Mouse (Mus musculus) c-Kit-positive CD71-negative TER-119-negative erythroid progenitor cells, embryonic 14.5 days (primary cell): ENCODE results near the gene Slc26a10.

Experiments
- DNase-seq: peaks from one replicate; pipeline ENCODE4 v3.0.0-alpha.2; 2013; ENCODE audit warnings: low read depth

Slc26a10 gene

GRCm38 (mm10) chr10:127179871-127180694 lies at the start of gene Slc26a10:
Gene Slc26a10 (minus strand): TSS chr10:127180645.
- no peak for DNase-seq

- peak; percentile 77 for DNase-seq
These were observed 48.5 kb upstream of the Slc26a10 start for GRCm38 (mm10) chr10:127228897-127229296.

- no peak for DNase-seq
These were observed 46.7 kb upstream of the Slc26a10 start for GRCm38 (mm10) chr10:127227163-127227562.

GRCm38 (mm10) chr10:127226318-127226895 lies 46.0 kb upstream of the Slc26a10 start:
- DNase-seq, result no peak

- DNase-seq, result no peak
These were observed 45.3 kb upstream of the Slc26a10 start for GRCm38 (mm10) chr10:127225732-127226131.

- DNase-seq, result no peak
These were observed 44.8 kb upstream of the Slc26a10 start for GRCm38 (mm10) chr10:127225213-127225612.

GRCm38 (mm10) chr10:127218339-127218738 lies 37.9 kb upstream of the Slc26a10 start:
- DNase-seq, result no peak

- DNase-seq, result no peak
These were observed 36.7 kb upstream of the Slc26a10 start for GRCm38 (mm10) chr10:127217177-127217576.

- no peak for DNase-seq
These were observed 36.0 kb upstream of the Slc26a10 start for GRCm38 (mm10) chr10:127216456-127216855.

- DNase-seq, result no peak
These were observed 34.0 kb upstream of the Slc26a10 start for GRCm38 (mm10) chr10:127214422-127214803.

- DNase-seq, result no peak
These were observed 33.4 kb upstream of the Slc26a10 start for GRCm38 (mm10) chr10:127213704-127214421.

GRCm38 (mm10) chr10:127213272-127213671 lies 32.8 kb upstream of the Slc26a10 start:
- no peak for DNase-seq

GRCm38 (mm10) chr10:127211414-127211854 lies 31.0 kb upstream of the Slc26a10 start, which contains the start of gene Pip4k2c:
Gene Pip4k2c (minus strand): TSS chr10:127211585.
- DNase-seq, result no peak

GRCm38 (mm10) chr10:127210961-127211405 lies 30.5 kb upstream of the Slc26a10 start:
- no peak for DNase-seq

GRCm38 (mm10) chr10:127209928-127210570 lies 29.6 kb upstream of the Slc26a10 start:
- no peak for DNase-seq

- no peak for DNase-seq
These were observed 28.5 kb upstream of the Slc26a10 start for GRCm38 (mm10) chr10:127208921-127209320.

GRCm38 (mm10) chr10:127205373-127205772 lies 24.9 kb upstream of the Slc26a10 start:
- no peak for DNase-seq

GRCm38 (mm10) chr10:127204589-127204988 lies 24.1 kb upstream of the Slc26a10 start:
- DNase-seq, result no peak

- no peak for DNase-seq
These were observed 22.7 kb upstream of the Slc26a10 start for GRCm38 (mm10) chr10:127203106-127203505.

- no peak for DNase-seq
These were observed 19.8 kb upstream of the Slc26a10 start for GRCm38 (mm10) chr10:127200279-127200678.

- DNase-seq, result no peak
These were observed 19.0 kb upstream of the Slc26a10 start for GRCm38 (mm10) chr10:127199474-127199873.

- DNase-seq, result no peak
These were observed 18.6 kb upstream of the Slc26a10 start for GRCm38 (mm10) chr10:127199068-127199467.
